Mouse (Mus musculus) heart, adult 2 months (tissue): ENCODE data around the gene 3830403N18Rik. TPM values are rescaled to one million over a fixed set of nuclear protein-coding genes. Genes with fewer than 3 reads are reported as not detected.
"Not testable (repeated sequence)": the region's sequence is repeated elsewhere in the genome, so short reads cannot be mapped to it uniquely, and the experiment has no call there.

Experiments used
- DNase-seq, 2 experiments: peaks; one replicate each; pipeline ENCODE4 v3.0.0; 2021
- H3K27ac ChIP-seq: fragments of 200-600 bp; 2 replicates; pipeline ENCODE4 v1.8.1; 2022
- H3K27me3 ChIP-seq: fragments of 200-500 bp; 2 replicates; pipeline ENCODE4 v1.6.1; 2012; ENCODE audit warnings: mild to moderate bottlenecking, low read length, inconsistent platforms, mixed read lengths; ENCODE audit not compliant: control insufficient read depth, insufficient read depth
- H3K36me3 ChIP-seq: fragments of 200-500 bp; 2 replicates; pipeline ENCODE4 v1.6.1; 2012; ENCODE audit warnings: low read length, inconsistent platforms; ENCODE audit not compliant: control insufficient read depth, insufficient read depth
- H3K4me1 ChIP-seq: fragments of 200-500 bp; 2 replicates; pipeline ENCODE4 v1.6.1; 2011; ENCODE audit warnings: low read length; ENCODE audit not compliant: control insufficient read depth, insufficient read depth
- H3K4me3 ChIP-seq: fragments of 200-600 bp; 2 replicates; pipeline ENCODE4 v1.8.1; 2022
- H3K79me2 ChIP-seq: fragments of 200-500 bp; replicated peaks from 2 replicates; pipeline ENCODE4 v1.6.1; 2012; ENCODE audit warnings: mild to moderate bottlenecking, inconsistent platforms, low read length, moderate library complexity, mixed read lengths; ENCODE audit not compliant: control insufficient read depth, insufficient read depth
- H3K9ac ChIP-seq: fragments of 200-500 bp; 2 replicates; pipeline ENCODE4 v1.6.1; 2012; ENCODE audit warnings: low read depth, mild to moderate bottlenecking, control low read depth, inconsistent platforms, low read length, mixed read lengths
- CTCF ChIP-seq: fragments of 200-600 bp; IDR thresholded peaks from 2 replicates; pipeline ENCODE4 v1.8.1; 2022; ENCODE audit warnings: antibody characterized with exemption, mild to moderate bottlenecking, moderate library complexity
- EP300 ChIP-seq: fragments of 200-500 bp; IDR thresholded peaks from 2 replicates; pipeline ENCODE4 v1.6.1; 2011; ENCODE audit warnings: low read depth, low read length, control low read depth; ENCODE audit not compliant: insufficient read depth
- POLR2A ChIP-seq: fragments of 200-500 bp; IDR thresholded peaks from 2 replicates; pipeline ENCODE4 v1.6.1; 2011; ENCODE audit warnings: mild to moderate bottlenecking, low read depth, low read length, control low read depth; ENCODE audit not compliant: insufficient read depth
- WGBS: fragments of 180-500 bp; shearing (Covaris S2); methylation state at CpG from one replicate; pipeline ENCODE4 v1.1.7; 2018; 5-methylcytosine and 5-hydroxymethylcytosine counted together
- intact Hi-C: fragments of 180-260 bp; cut with DNase I; formaldehyde crosslinking; loops from one replicate; pipeline ENCODE4 v1.15.1; 2025
- long read RNA-seq: library from polyadenylated mRNA; stranded (forward); transcript quantifications from one replicate; pipeline ENCODE4 v2.0.0, GENCODE M21; 2021
- polyA plus RNA-seq: library from polyadenylated mRNA; depleted of rRNA; stranded (reverse); fragments of >200 nt; gene quantifications from 2 replicates; pipeline ENCODE4 v1.2.3, GENCODE M21; 2012; rRNA removed
- total RNA-seq, 2 experiments: library from RNA; stranded (reverse); gene quantifications; 2 replicates each; pipeline ENCODE4 v1.2.3; 2021

The 3830403N18Rik gene
- 1 to 10 TPM in 1 of 2 experiments, under 1 TPM in 1; 0.96 to 1.2 TPM for total RNA-seq
- polyA plus RNA-seq = 0.18 and 0.56 TPM in 2 replicates
- long read RNA-seq = 0 reads

- H3K27ac ChIP-seq, H3K36me3 ChIP-seq, H3K9ac ChIP-seq, DNase-seq, H3K27me3 ChIP-seq, H3K79me2 ChIP-seq, intact Hi-C loops, H3K4me1 ChIP-seq, H3K4me3 ChIP-seq: not testable (repeated sequence)
- 69% methylated on average over 15 of the region's 15 CpGs for WGBS
Observed at GRCm38 (mm10) chrX:56136336-56136909, at the start of gene 3830403N18Rik. 3830403N18Rik (plus strand) TSS chrX:56136572.

GRCm38 (mm10) chrX:56151396-56151795 is 15.0 kb downstream of the 3830403N18Rik start:
- no peaks in the 10 kb centered on the region for H3K79me2 ChIP-seq
- H3K27ac ChIP-seq = no peak overlapping the region
- H3K36me3 ChIP-seq = no peaks in the 10 kb centered on the region
- no peak overlapping the region for H3K4me3 ChIP-seq
- DNase-seq = no peak
- WGBS = 84% methylated on average over 2 of the region's 2 CpGs
- intact Hi-C loops = no loop called here
- no peaks in the 10 kb centered on the region for H3K4me1 ChIP-seq
- no peak overlapping the region for H3K9ac ChIP-seq
- TF ChIP-seq EP300 (no peak), CTCF (no peak), POLR2A (no peak)
- no peaks in the 10 kb centered on the region for H3K27me3 ChIP-seq

GRCm38 (mm10) chrX:56186449-56186848 is 50.1 kb downstream of the 3830403N18Rik start:
- H3K4me3 ChIP-seq, H3K27me3 ChIP-seq, DNase-seq, H3K9ac ChIP-seq, H3K27ac ChIP-seq, intact Hi-C loops, H3K4me1 ChIP-seq, H3K36me3 ChIP-seq, H3K79me2 ChIP-seq: not testable (repeated sequence)
- no CpG with 5 or more reads among the region's 1 CpGs for WGBS

Other genes starting within 250 kb of the 3830403N18Rik start
- not detected for gene Gm773, start 76.3 kb downstream of the 3830403N18Rik start, total RNA-seq
- gene Gm773, start 76.3 kb downstream of the 3830403N18Rik start, polyA plus RNA-seq = not detected in 2 replicates
- gene Zfp449, start 209.8 kb downstream of the 3830403N18Rik start, total RNA-seq = 1 to 10 TPM; 4.0 to 5.5 TPM
- gene Zfp449, start 209.8 kb downstream of the 3830403N18Rik start, polyA plus RNA-seq = 1.4 and 2.3 TPM in 2 replicates
- under 1 TPM in 1 of 2 experiments, not detected in 1; 0.18 TPM for gene Smim10l2a, start 238.0 kb downstream of the 3830403N18Rik start, total RNA-seq
- 0.20 and 0.35 TPM in 2 replicates for gene Smim10l2a, start 238.0 kb downstream of the 3830403N18Rik start, polyA plus RNA-seq